Mouse (Mus musculus) neutrophil, adult 5-6 weeks (primary cell): ENCODE results near the gene Pcca. TPM values are rescaled to one million over a fixed set of nuclear protein-coding genes. Genes with fewer than 3 reads are reported as not detected.

ENCODE experiments used
- ATAC-seq: fragments of 151-379, 151-347 bp; 2 replicates; pipeline ENCODE4 v1.8.0; 2017; ENCODE audit warnings: mild to moderate bottlenecking, moderate TSS enrichment; ENCODE audit not compliant: insufficient number of reproducible peaks, poor library complexity, low FRiP score, severe bottlenecking; ENCODE audit errors: extremely low read depth
- total RNA-seq: library from RNA; stranded (forward); fragments of 200-1000 nt; gene quantifications from 2 replicates; pipeline ENCODE4 v1.2.3, GENCODE M21; 2017

Pcca gene
- total RNA-seq, 1 experiment from 2014 or later, result 25.4 TPM

DNA sequence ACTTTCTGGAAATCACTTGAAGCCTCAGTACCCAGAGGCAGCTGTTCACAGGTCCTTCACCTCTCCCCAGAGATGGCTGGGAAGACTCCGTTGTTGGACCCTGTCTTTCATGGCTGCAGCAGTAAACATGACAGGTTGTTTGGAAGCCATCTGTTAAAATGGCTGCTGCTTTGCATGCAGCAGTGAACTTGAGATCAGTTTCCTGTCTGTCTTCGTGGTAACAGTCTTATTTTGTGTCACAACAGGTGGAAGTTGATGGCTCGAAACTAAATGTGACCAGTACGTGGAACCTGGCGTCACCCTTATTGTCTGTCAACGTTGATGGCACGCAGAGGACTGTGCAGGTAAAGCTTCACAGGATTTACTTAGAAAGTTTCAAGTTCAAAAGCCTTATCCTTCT is 256.0 kb downstream of the Pcca start:
- no peak for ATAC-seq

DNA sequence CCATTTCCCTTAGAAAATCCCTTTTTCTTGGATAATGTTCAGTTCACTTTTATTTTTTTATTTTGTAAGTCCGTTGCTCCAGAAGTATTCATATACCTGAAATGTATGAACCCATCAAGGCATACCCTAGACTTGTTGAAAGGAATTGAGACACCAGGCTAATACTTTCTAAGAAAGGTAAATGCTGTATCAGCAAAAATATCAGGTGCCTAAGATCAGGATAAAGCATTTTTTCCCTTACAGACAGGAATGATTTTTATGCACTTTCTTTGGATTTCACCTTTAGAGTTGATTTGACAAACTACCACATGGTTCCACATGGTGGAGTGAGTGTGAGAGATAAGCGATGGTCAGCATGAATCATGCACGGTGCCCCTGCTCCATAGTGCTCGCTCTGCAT is 259.2 kb downstream of the Pcca start:
- ATAC-seq, result no peak

- no peak for ATAC-seq
These were observed 266.2 kb downstream of the Pcca start for GRCm38 (mm10) chr14:122800296-122800695.

GRCm38 (mm10) chr14:122821002-122821401 is 286.9 kb downstream of the Pcca start:
- no peak for ATAC-seq

DNA sequence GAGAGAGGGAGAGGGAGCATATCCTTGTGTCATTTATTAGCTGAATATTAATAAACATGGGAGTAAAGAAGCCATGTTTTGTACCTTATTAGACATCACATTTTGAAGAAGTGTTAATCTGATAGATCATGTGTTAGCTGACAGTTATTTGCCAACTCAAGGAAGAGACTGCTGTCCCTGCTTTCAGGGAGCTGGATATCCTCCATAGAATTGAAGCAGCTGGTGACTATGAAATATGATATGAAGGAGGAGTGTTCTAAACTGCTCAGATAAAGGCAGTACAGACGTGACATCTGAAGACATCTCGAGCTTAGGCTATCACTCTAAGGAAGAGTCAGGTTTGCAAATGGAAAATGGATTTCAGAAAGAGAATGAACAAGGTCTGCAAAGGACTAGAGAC is 289.7 kb downstream of the Pcca start:
- no peak for ATAC-seq

DNA sequence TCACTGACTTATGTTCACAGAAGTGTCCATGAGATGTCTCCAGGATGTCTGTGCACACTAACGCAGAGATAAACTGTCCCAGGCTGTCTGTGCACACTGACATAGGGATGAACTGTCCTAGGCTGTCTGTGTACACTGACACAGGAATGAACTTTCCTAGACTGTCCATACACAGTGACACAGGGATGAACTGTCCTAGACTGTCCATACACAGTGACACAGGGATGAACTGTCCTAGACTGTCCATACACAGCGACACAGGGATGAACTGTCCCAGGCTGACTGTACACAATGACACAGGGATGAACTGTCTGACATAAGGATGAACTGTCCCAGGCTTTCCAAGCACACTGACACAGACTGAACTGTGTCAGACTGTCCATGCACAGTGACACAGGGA is 291.3 kb downstream of the Pcca start:
- ATAC-seq, result no peak

DNA sequence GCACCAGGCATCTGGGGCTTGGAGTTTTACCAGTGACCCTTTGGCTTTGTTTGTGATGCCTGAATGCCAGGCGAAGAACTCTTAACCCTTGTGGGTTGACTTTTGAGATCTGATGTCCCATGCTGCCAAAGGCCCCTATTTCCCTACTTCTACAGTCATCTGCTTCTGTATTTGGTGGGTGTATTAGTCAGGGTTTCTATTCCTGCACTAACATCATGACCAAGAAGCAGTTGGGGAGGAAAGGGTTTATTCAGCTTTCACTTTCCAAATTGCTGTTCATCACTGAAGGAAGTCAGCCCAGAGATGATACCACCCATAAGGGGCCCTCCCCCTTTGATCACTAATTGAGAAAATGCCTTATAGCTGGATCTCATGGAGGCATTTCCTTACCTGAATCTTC is 296.3 kb downstream of the Pcca start:
- ATAC-seq, result no peak

- ATAC-seq, result no peak
These were observed 299.5 kb downstream of the Pcca start for GRCm38 (mm10) chr14:122833666-122834065.

DNA sequence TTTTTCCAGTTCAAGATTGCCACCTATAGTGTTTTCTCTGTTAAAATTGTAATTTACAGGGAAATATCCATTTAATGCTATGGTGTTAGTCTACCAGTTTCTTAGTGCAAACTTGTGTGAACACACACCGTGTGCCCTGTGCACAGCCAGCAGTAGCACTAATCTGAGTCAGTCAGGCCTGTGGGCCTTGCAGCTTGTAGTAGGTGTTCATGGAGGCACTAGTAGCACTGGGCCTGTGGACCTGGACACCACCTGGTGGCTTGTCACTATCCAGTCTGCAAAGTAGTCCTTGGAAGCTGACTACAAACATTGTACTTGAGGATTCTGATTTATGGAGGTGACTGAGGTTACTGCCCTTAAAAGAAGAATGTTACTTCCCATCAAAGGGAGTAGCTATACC is 300.6 kb downstream of the Pcca start:
- ATAC-seq, result no peak

- ATAC-seq, result no peak
These were observed 301.5 kb downstream of the Pcca start for GRCm38 (mm10) chr14:122835487-122836190.

DNA sequence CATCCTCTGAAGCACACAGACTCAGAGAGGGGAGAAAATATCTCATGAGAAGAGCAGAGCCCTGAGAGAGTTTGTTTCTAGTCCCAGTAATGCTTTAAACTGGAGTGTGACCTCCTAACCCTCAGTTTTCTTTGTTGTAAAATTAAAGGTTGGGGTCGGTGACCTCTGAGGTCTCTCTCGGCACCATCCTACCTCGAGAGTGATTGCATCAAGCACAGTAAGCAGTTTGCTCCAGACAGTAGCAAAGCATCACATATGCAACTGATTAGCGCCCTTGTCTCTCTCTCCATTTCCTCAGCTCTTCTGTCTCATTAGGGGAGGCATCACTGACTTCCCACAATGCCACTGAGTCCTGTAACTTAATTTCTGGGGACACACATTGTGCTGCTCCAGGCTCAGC is 302.1 kb downstream of the Pcca start:
- no peak for ATAC-seq

GRCm38 (mm10) chr14:122837018-122837417 is 302.9 kb downstream of the Pcca start:
- ATAC-seq, result no peak

DNA sequence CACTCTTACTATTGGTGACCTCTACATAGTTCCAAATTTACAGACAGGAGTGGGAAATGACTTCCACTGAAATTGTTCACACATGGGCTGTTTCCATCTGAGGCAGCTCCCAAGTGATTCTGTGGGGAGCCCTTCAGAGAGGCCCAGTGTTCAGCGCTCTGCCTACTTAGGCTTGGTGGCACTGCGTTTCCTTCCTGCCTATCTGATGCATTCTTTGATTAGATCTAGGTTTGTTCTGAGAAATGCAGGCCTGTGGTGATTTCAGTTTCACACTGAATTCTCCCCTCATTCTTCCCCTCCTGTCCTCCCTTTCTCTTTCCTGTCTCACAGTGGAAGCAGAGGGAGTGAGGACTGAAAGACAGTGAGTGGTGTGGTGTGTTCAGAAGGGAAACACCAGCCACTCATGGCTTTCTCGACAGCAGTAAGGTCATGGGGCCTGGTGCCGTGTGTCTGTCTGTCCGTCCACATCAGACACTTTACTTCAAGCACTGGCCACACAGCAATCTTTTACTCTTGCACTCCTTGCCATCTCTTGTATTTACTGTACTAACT is 318.5 kb downstream of the Pcca start:
- no peak for ATAC-seq

- no peak for ATAC-seq
These were observed 325.7 kb downstream of the Pcca start for GRCm38 (mm10) chr14:122859792-122860191.

- no peak for ATAC-seq
These were observed 328.5 kb downstream of the Pcca start for GRCm38 (mm10) chr14:122862623-122863022.

DNA sequence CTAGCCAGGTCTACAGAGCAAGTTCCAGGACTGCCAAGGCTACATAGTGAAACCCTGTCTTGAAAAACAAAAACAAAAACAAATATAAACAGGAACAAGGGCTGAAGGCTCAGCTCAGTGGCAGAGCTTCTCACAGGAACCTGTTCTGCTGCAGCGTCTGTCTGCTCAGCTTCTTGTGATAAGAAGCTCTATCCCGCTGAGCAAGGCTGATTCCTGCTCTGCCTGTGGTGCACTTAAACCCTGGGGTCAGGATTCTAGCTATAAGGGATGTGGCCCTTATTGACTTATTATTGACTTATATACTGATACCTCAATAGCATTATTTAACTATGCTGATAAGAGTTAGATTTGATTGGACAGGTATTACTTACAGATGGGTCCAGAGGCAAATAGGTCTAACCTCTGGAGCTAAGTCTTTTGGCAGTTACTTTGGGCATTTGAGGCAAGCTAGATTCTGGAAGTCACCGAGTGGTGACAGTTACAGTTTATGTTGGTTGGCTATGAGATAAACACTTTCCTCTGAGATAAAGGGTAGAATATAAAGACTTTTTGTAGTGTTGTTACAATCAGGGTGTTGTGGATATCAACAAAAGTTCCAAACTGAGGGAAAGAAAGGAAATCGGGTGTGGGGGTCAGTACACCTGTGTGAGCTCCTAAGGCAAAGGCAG is 331.5 kb downstream of the Pcca start:
- no peak for ATAC-seq

DNA sequence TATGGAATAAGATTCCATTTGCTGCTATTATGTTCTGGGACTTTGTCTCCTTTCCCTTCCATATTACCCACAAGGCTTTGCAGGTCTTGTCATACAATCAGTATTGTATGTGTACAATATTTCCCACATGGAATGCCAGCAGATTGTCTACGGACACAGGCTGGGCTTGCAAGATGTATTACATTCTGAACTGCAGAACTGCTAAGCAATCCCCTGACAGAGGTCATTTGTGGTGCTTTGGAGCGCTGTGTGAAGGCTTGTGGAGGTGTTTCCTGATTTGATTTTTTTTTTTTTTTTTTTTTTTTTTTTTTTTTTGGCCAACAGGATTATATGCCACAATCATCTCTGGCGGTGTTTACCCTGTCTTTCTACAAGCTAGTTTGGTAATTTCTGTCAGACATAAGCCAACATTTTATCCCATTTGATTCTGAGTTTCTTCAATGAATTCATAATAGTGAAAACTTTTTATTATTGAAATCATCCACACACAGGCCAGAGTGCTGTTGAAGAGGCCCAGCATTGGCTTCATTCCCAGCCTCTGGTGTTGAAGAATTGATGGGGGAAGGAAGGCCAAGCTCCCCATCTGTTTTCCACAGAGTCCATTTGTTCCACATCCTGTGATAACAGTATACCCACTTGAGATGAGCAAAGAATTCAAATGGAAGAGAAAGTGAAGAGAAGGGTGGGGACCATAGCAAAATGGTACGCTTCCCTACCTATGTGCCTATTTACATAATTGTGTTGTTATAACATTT is 333.6 kb downstream of the Pcca start:
- no peak for ATAC-seq

DNA sequence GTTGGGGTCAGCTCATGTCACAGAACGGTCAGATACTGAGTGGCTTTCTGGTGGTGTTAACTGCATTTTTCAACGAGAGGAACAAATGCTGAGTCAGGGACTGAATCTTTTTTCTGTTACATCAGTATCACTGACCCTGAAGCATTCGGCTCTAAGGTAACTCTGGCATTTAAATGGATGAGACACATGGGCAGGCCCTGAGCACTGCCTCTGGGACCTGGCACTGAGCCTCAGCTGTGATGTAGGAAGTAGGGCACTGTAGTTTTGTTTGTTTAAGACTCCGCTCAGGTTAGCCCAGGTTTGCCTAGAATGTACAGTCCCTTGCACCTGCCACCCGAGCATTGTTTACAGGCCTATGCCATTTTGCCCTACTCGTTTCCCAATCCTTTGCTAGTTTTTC is 335.7 kb downstream of the Pcca start:
- no peak for ATAC-seq

DNA sequence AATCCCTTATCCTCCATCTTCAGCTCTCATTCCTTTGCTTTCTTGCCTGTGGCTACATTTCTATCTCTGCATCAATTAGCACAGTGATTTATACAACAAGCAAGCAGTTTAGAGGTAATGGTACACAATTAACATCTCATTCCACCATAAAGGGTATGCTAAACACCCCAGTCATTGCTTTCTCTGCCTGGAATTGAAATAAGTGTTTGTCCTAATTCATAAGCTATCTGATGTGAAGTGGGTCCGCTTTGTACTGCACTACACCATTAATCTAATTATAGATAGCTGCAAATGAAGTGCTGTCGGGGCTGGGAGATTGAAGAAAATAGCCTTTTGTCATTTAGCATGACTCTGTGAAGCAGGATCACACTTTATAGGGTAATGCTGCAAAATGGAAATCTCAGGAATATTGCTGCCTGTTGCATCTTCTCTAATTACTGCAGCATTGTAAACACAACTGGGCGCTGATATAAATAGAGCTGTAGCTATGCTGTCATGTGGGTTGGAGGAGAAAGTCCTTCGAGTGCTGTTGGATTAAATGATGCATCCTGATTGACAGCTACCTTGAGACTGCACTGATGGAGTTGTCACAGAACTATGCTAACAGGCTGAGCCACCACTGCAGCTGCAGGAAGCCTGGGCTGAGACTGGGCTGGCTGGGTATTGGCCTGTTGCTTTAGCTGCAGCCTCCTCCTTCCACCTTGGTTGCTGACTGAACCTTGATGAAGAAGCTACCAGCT is 337.9 kb downstream of the Pcca start:
- ATAC-seq, result no peak
